Mouse (Mus musculus): ENCODE results near the gene N4bp2l1.
A peak's percentile ranks its signal among the peaks of the same experiment; 100 is the strongest.
"Not testable (repeated sequence)": the region's sequence is repeated elsewhere in the genome, so short reads cannot be mapped to it uniquely, and the experiment has no call there.

The N4bp2l1 gene

DNA sequence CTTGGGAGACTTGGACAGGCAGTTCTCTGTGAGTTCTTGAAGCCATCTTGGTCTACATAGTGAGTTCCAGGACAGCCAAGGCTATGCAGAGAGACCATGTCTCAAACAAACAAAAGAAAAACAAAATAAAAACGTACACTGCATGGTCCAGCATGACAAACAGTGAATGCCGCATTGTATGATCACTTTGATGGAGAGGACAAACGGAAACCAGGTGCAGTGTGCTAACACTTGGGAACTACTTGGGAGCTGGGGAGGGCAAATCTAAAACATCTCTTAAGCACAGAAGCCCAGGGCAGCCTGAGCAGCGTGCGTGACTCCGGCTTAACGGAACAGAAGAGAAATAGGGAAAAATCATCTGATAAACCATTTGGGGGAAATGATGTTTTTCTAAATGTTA is at the start of gene N4bp2l1:
N4bp2l1 (minus strand) TSS at position 101 of the 400 bp plus-strand sequence.
- DNase-seq = no peak

GRCm38 (mm10) chr5:150644926-150645325 is 47.9 kb upstream of the N4bp2l1 start:
- DNase-seq = no peak

DNA sequence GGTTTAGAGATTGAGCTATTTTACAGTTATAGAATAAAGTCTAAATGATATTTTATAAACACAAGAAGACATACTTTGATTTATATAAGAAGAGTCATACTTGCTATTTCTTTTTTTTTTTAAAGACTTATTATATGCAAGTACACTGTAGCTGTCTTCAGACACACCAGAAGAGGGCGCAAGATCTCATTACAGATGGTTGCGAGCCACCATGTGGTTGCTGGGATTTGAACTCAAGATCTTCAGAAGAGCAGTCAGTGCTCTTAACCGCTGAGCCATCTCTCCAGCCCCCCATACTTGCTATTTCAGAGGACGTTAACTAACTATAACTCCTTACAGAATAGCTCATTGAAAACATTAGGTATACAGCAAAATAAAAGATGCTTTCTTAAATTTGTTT is 46.4 kb upstream of the N4bp2l1 start:
- DNase-seq = not testable (repeated sequence)

GRCm38 (mm10) chr5:150641440-150641839 is 44.5 kb upstream of the N4bp2l1 start:
- DNase-seq = no peak

DNA sequence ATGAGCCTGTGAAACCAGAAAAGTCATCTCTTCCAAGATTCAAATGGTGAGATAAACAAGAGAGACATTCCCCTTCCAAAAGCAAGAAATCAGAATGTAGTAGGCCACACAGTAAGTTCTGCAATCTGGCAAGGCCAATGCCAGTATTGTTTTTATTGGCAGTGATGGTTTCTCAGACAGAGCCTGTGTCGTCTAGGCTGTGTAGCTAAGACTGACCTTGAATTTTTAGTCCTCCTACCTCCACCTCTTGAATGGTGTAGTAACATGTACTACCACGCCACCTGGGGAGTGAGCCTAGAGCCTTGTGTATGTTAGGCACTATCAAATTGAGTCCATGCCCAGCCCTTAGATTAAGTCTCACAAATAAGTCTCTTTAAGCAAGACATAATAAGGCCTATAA is 32.7 kb upstream of the N4bp2l1 start:
- DNase-seq = no peak

GRCm38 (mm10) chr5:150629272-150629671 is 32.3 kb upstream of the N4bp2l1 start:
- no peak for DNase-seq

GRCm38 (mm10) chr5:150625528-150625927 is 28.5 kb upstream of the N4bp2l1 start:
- no peak for DNase-seq

GRCm38 (mm10) chr5:150622792-150623191 is 25.8 kb upstream of the N4bp2l1 start:
- DNase-seq = peak; percentile 23 to 47

DNA sequence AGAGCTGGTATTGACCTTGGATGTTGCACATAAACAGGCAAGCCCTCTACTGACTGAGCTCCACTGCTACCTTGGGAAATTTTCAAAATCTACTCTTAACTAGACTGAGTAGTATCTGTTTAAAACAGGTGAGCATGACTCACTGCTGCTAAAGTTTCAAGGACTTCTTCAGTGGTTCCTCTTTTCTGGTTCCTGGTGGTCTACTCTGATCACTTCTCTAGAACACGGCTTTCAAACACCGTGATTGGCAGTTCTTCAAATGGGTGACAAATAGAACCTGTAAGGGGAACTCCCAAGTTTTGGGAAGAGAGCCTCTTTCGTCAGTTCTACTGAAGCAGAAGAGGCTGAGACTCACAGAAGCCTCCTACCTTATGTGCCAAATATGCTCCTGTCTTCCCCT is 24.6 kb upstream of the N4bp2l1 start:
- no peak for DNase-seq

DNA sequence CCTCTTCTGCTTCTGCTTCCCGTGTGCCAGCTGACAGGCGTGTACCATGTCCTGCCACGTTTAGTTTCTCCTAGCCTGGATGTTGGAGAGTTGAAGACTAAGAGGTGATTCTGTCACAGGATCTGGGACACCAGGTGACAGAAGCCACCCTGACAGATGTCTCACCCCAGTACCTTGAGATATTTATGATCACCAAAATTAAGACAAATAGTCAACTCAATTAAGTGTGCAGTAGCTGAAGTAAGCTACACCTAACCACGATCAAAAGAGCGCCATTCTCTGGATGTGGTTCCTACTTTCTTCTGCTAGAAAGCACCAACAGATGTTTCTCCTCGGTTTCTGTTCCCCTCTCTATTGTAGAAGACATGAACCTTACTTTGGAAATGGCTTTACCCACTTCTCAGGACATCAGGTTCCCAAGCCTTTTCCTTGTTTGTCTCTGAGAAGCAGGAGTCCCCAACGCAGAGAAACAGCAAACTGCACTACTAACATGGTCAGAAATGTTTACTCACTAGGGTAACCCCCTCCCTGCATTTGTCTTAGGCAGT is 23.7 kb upstream of the N4bp2l1 start:
- no peak for DNase-seq

GRCm38 (mm10) chr5:150618599-150619355 is 21.8 kb upstream of the N4bp2l1 start:
- DNase-seq = no peak

DNA sequence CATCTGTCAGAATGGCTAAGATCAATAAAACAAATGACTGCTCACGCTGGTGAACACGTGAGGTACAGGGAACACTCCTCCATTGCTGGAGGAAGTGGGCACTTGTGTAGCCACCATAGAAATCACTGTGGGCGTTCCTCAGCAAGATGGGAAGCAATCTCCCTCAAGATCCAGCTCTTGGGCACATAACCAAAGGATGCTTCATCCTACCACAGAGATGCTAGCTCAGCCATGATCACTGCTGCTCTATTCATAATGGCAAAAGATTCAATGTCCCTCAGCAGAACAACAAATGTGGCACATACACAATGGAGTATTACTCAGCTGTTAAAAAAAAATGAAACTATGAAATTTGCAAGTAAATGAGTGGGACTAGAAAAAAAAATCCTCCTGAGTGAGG is 19.7 kb upstream of the N4bp2l1 start:
- DNase-seq = no peak

DNA sequence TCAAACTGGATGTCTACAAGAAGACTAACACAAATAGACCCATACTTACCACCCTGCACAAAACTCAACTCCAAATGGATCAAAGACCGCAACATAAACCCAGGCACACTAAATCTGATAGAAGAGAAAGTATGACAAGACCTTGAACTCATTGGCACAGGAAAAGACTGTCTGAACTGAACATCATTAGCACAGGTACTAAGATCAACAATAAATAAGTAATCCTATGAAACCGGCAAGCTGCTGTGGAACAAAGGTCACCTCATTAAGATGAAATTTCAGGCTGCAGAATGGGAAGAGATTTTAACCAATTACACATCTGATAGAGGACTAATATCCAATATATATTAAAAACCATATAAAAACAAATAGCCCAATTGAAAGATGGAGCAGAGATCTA is 19.2 kb upstream of the N4bp2l1 start:
- no peak for DNase-seq

GRCm38 (mm10) chr5:150614054-150614453 is 17.1 kb upstream of the N4bp2l1 start:
- DNase-seq = no peak

GRCm38 (mm10) chr5:150611697-150612096 is 14.7 kb upstream of the N4bp2l1 start:
- DNase-seq = no peak

- DNase-seq = no peak
These were observed 14.1 kb upstream of the N4bp2l1 start for GRCm38 (mm10) chr5:150611136-150611535.

GRCm38 (mm10) chr5:150607631-150608030 is 10.6 kb upstream of the N4bp2l1 start:
- no peak for DNase-seq

DNA sequence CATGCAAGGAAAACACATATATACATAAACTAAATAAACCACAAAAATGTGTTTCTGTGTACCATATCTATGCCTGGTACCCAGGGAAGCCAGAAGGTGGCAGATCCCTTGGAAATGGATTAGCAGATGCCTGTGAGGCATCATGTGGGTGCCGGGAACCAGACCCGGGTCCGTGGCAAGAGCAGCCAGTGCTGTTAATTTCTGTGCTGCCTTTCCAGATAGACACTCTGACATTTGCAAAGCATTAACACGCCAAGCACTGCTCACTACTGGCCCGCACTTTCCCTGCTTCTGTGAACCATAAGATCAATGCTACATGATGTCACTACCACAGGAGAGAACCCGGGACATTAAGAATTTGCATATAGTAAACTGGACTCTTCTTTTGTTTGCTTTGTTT is 9.1 kb upstream of the N4bp2l1 start:
- DNase-seq = no peak

- DNase-seq = no peak
These were observed 4.6 kb upstream of the N4bp2l1 start for GRCm38 (mm10) chr5:150601441-150602230.

DNA sequence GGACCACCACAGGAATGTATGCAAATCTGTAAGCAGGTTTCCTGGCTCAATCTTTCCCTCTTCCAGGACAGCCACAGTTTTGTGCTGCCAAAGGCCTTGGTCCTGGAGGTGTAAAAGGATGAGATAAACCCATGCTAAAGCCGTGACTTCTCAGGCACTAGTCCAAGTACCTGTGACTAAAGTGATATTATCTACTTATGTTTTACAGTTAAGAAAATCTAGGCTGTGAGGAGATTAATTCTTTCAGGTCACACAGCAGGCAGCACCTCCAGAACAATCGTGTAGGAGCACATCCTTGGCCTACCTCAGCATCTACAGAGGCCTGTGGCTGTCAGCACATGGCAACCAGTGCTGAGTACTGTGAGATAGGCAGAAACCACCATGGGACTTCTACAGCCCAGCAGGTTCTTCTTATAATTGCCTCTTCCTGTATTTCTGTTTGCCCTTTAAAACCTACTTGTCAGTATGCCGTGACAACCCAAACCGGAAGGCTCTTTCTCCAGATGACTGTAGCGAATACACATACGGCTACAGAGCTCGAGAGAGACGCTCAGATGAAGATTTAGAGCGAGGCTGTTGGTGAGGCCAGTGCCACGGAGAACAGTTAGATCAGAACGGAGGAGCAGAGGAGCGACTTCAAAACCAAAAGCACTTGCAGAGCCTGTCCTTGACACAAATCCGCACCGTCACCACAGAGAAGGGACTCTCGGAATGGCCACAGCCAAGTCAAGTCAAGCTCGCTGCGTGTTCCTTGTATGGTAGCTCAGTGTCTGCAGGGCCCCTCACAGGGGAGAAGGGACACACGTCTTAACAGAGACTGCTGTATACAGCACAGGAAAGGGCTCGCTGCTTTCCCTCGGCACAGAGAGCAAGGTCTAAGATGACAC is 3.8 kb upstream of the N4bp2l1 start:
- no peak for DNase-seq

DNA sequence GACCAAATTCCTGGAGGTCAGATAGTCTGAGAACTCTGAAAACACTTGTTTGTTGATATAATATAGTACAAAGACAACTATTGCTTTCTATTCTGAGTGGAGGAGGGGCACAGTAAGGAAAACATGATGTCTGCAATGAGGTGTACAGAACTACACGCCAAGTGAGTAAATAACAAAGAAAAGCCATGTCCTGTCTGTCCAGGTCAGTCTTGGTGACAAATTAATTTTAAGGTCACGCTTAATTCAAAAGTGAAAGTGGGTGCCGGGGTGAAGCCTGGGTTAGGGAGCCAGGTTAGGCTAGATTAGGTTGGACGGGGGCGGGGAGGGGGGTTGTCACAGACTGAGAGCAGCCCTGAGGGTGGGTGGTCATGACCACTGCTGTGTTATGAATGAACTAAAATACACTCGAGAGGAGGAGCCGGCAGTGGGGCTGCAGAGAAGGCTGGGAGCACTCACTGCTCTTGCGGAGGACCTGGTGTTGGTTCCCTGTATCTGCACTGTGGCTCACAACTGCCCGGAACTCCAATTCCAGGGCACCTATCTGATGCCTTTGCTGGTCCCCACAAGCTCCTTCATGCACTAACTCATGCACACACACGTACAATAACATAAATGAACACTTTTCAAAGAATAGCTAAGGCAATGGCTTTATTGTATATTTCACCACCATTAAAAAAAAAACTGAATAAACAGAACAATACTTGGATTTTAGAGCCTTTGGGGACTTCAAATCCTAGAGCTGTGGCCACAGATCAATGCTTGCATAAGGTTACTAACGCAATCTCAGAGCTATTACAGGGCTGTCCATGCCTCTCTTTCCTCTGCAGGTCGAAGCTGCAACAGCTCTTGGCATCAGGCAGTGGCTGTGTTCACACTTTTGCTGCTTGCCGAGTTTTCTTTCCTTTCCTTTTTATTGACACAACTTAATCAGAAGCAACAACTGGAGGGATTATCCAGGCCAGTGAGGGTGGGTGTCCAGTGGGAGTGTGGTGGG is 2.6 kb upstream of the N4bp2l1 start:
- DNase-seq = no peak

Measured in lung, adult 18-20 months (tissue).